Mouse (Mus musculus): Measurements from ENCODE around the gene Dync1li2. TPM values are rescaled to one million over a fixed set of nuclear protein-coding genes. Genes with fewer than 3 reads are reported as not detected.

Dync1li2 gene
- polyA plus RNA-seq, 1 experiment from 2014 or later = 62.8 TPM

DNA sequence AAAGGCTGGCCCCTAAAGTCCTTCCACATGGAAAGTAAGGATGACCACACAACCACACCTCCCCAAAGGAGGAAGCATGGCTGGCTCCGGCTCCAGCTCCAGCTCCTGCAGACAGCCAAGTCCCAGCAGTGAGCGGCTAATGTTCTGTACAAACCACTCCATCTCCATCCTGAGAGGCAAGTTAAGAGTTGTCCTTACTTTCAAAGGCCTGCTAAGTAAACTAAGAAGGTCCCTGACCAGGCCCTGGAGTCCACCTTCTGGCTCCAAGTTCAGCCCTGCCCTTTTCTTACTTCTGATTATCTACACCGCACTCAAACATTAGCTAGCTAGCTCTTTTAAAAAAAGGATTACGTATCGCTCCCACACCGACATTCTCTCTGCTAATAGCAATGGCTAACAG is 49.1 kb downstream of the Dync1li2 start:
- H3K4me2 ChIP-seq = peak overlapping the region; percentile 14; the same call in 1 of the 2 replicates
- no peak overlapping the region for H3K9ac ChIP-seq
- H3K27me3 ChIP-seq = no peaks in the 10 kb centered on the region
- H3K36me3 ChIP-seq = no peaks in the 10 kb centered on the region
- no peak for ATAC-seq (ENCODE audit: insufficient number of reproducible peaks, low FRiP score, low TSS enrichment, low read depth)
- H3K4me1 ChIP-seq = peaks cover 22% of the 10 kb centered on the region
- no peaks in the 10 kb centered on the region for H3K9me3 ChIP-seq
- WGBS = 57% methylated on average over 6 of the region's 6 CpGs
- peak overlapping the region; percentile 38; the same call in 1 of the 2 replicates for H3K27ac ChIP-seq
- peak overlapping the region; percentile 85; the same call in 1 of the 2 replicates for H3K4me3 ChIP-seq

DNA sequence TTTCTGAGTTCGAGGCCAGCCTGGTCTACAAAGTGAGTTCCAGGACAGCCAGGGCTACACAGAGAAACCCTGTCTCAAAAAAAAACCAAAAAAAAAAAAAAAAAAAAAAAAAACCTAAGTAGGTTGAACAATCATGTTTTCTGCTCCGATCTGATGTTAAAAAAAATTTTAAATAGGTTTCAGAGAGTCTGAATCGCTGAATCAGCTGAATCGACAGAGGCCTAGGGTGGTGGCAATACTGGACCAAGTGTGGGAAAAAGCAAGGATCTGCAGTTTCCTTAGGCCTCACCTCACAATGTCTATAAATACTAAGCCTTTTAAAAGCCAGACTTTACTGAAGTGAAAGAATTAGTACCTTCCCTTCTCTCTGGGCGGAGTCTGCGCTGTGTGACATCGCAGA is 49.7 kb downstream of the Dync1li2 start:
- Histone ChIP-seq H3K9me3 (no peaks in the 10 kb centered on the region), H3K36me3 (no peaks in the 10 kb centered on the region), H3K27me3 (no peaks in the 10 kb centered on the region), H3K4me1 (peaks cover 23% of the 10 kb centered on the region), H3K4me3 (no peak overlapping the region), H3K27ac (no peak overlapping the region), H3K9ac (no peak overlapping the region), H3K4me2 (no peak overlapping the region)
- WGBS = 90% methylated on average over 7 of the region's 7 CpGs
- no peak for ATAC-seq (ENCODE audit: insufficient number of reproducible peaks, low FRiP score, low TSS enrichment, low read depth)

DNA sequence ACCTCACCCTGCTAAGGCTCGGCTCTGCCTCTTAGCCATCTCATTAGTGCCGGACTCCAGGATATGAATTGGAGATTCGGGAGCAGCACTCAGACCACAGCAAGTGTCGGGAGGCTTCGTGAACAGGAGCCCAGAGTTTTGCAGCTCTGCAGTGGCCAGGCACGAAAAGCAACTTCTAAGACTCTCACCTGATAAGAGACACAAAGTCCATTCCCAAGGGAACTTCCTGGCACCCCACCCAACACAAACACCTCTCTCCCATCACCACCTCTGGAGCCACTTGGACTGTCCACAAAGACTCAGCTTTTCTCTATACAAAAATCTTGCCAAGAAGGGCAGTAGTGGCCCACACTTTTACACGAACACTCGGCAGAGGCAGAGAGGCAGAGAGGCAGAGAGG is 52.6 kb downstream of the Dync1li2 start:
- Histone ChIP-seq H3K27ac (no peak overlapping the region), H3K9me3 (no peaks in the 10 kb centered on the region), H3K9ac (no peak overlapping the region), H3K27me3 (no peaks in the 10 kb centered on the region), H3K4me3 (no peak overlapping the region), H3K4me2 (no peak overlapping the region), H3K4me1 (peaks cover 47% of the 10 kb centered on the region), H3K36me3 (no peaks in the 10 kb centered on the region)
- 83% methylated on average over 8 of the region's 8 CpGs for WGBS
- ATAC-seq (ENCODE audit: insufficient number of reproducible peaks, low FRiP score, low TSS enrichment, low read depth) = no peak

DNA sequence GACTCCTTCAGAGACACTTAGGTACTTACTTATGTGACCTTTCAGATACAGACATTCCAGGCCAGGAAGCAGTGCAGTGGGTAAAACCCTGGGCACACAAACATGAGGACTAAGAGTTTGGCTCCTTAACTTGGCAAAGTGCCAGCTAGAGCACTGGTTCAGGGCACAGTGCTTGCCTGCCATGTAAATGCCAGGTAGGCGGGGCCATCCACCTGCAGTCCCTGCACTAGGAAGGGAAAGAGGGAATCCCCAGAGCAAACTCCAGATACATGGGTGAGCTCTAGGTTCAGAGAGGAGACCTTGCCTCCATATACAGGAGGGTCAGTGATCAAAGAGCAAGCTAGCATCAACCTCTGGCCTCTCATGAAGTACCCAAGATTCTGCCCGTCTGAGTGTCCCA is 54.9 kb downstream of the Dync1li2 start:
- 82% methylated on average over 2 of the region's 2 CpGs for WGBS

DNA sequence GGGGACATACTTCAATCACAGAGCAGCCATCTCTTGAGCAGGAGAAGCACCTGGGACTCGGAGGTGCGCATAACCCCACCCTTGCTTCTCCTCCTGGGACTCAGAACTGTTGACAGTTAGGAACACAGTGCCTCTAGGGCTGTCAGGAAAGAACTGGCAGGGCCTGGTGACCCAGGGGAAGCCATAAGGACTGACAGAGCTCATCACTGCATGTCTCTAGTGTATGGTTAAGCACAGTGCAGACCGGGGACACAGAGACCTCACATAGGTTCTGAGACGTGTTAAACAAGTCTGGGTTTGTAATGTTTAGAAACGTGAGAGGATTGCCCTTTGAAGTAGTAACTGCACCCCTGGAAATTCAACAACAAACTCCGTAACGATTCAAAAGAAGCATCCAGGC is 55.3 kb downstream of the Dync1li2 start:
- Histone ChIP-seq H3K9ac (no peak overlapping the region), H3K9me3 (no peaks in the 10 kb centered on the region), H3K27ac (no peak overlapping the region), H3K4me1 (peaks cover 47% of the 10 kb centered on the region), H3K4me3 (no peak overlapping the region), H3K4me2 (no peak overlapping the region), H3K36me3 (no peaks in the 10 kb centered on the region), H3K27me3 (no peaks in the 10 kb centered on the region)
- WGBS = 43% methylated on average over 7 of the region's 7 CpGs
- no peak for ATAC-seq (ENCODE audit: insufficient number of reproducible peaks, low FRiP score, low TSS enrichment, low read depth)

More for the DNA sequence above, 54.9 kb downstream of the Dync1li2 start:
- H3K27me3 ChIP-seq = no peaks in the 10 kb centered on the region
- no peak overlapping the region for H3K9ac ChIP-seq
- no peak overlapping the region for H3K4me3 ChIP-seq
- H3K27ac ChIP-seq = no peak overlapping the region
- H3K4me2 ChIP-seq = no peak overlapping the region
- peaks cover 43% of the 10 kb centered on the region for H3K4me1 ChIP-seq
- ATAC-seq (ENCODE audit: insufficient number of reproducible peaks, low FRiP score, low TSS enrichment, low read depth) = no peak
- H3K9me3 ChIP-seq = no peaks in the 10 kb centered on the region
- H3K36me3 ChIP-seq = no peaks in the 10 kb centered on the region

DNA sequence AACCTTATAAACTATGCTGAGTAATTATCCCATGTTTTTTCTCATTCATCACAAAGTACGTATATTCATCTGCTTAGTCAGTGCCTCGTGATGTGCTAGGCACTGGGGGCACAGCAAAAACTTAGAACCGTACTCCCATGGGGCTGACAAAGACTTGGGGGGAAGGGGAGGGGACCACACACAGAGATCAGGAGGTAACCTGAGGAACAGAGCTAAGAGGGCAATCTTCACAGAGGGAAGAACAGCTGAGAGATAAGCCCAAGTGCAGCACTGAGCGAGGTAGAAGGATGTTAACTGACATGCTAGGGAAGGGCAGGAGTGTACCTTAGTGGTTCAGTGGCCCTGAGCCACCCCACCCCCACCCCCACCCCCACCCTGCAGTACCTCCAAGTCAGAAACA is 56.2 kb downstream of the Dync1li2 start:
- Histone ChIP-seq H3K9me3 (no peaks in the 10 kb centered on the region), H3K9ac (no peak overlapping the region), H3K4me1 (peaks cover 47% of the 10 kb centered on the region), H3K36me3 (no peaks in the 10 kb centered on the region), H3K4me3 (no peak overlapping the region), H3K4me2 (no peak overlapping the region), H3K27me3 (no peaks in the 10 kb centered on the region), H3K27ac (no peak overlapping the region)
- 23% methylated on average over 4 of the region's 4 CpGs for WGBS
- ATAC-seq (ENCODE audit: insufficient number of reproducible peaks, low FRiP score, low TSS enrichment, low read depth) = no peak

DNA sequence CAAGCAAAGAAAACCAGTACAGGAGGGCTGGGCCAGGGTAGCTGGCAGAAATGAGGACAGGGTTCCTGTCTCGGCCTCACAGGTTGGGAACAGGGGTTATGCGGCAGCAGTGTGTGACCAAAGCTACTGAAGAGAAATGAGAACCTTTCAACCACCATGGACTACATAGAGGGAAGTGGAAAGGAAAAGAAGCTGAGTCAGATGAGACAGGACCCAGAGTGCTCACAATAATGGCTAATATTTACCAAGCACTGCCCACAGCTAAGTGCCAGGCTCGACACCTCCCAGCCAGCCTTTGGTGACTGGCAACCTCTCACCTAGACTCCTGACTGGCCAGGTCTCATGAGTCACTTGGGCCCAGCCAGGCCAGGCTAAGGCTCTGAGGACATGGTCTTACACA is 58.9 kb downstream of the Dync1li2 start:
- Histone ChIP-seq H3K4me1 (peaks cover 52% of the 10 kb centered on the region), H3K4me2 (no peak overlapping the region), H3K9ac (no peak overlapping the region), H3K27ac (peak overlapping the region; percentile 43), H3K9me3 (no peaks in the 10 kb centered on the region), H3K36me3 (no peaks in the 10 kb centered on the region), H3K4me3 (no peak overlapping the region), H3K27me3 (no peaks in the 10 kb centered on the region)
- WGBS = 85% methylated on average over 3 of the region's 3 CpGs
- no peak for ATAC-seq (ENCODE audit: insufficient number of reproducible peaks, low FRiP score, low TSS enrichment, low read depth)

DNA sequence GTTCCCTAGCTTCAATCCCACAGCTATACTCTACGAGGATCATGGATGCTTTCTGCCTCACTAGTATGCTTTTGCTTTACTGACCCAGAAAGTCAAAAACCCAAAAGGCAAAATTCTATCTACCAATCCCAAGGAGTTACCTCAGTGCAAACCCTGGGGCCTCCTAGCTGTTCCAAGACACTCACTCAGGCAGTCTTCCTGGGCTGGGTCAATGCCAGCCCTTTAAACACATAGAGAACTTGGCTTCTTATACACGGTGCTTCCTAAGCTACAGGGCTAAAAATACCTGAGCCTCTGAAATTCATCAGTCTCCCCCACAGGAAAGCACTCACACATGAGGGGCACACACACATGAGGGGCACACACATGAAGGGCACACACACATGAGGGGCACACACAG is 59.6 kb downstream of the Dync1li2 start:
- Histone ChIP-seq H3K27ac (peak overlapping the region; percentile 50), H3K4me3 (no peak overlapping the region), H3K27me3 (no peaks in the 10 kb centered on the region), H3K4me1 (peaks cover 52% of the 10 kb centered on the region), H3K4me2 (no peak overlapping the region), H3K36me3 (no peaks in the 10 kb centered on the region), H3K9me3 (no peaks in the 10 kb centered on the region), H3K9ac (no peak overlapping the region)
- WGBS = 38% methylated on average over 2 of the region's 2 CpGs
- ATAC-seq (ENCODE audit: insufficient number of reproducible peaks, low FRiP score, low TSS enrichment, low read depth) = no peak

DNA sequence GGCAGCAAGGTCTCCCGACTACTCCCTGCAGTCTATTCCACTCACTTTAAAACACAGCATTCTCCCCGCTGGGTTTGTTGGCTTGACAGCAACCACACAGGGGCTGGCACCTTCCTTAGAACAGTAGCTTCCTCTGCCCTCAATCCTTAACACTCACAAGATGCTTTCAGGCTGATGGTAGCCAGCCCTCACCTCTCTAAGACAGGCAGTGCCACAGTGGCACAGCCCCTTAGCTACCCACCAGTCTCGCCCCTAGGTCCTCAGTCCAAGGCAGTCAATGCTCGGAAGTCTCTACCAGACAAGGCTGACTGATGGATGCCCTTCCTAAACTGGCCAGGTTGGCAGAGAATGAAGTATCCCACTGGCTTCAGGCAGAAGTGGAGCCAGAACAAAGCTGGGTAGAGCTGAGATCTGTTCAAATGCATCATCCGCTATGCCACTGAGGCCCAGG is 61.9 kb downstream of the Dync1li2 start:
- Histone ChIP-seq H3K27me3 (no peaks in the 10 kb centered on the region), H3K36me3 (no peaks in the 10 kb centered on the region), H3K9me3 (no peaks in the 10 kb centered on the region), H3K4me2 (no peak overlapping the region), H3K4me3 (no peak overlapping the region), H3K4me1 (peaks cover 32% of the 10 kb centered on the region), H3K9ac (no peak overlapping the region), H3K27ac (no peak overlapping the region)
- 78% methylated on average over 5 of the region's 5 CpGs for WGBS
- ATAC-seq (ENCODE audit: insufficient number of reproducible peaks, low FRiP score, low TSS enrichment, low read depth) = no peak

DNA sequence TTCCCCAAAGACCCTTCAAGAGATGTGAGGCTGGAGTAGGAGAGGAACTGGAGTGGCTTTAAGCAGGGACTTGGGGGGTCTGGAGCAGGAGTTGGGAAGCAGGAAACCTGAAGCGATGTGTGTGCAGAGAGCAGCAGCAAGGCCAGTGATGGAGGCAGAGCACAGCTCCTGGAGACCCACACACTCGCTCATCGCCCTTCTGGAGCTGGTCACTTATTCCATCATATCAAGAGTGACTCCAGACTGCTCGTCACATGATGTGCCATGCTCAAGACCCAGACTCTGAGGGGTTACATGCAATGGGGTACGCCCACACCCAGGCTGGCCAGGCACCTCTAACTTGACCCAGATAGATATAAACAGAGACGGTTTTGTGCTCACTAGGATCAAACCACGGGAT is 62.6 kb downstream of the Dync1li2 start:
- Histone ChIP-seq H3K27me3 (no peaks in the 10 kb centered on the region), H3K4me1 (peaks cover 32% of the 10 kb centered on the region), H3K4me2 (no peak overlapping the region), H3K4me3 (no peak overlapping the region), H3K9me3 (no peaks in the 10 kb centered on the region), H3K27ac (no peak overlapping the region), H3K9ac (no peak overlapping the region), H3K36me3 (no peaks in the 10 kb centered on the region)
- no peak for ATAC-seq (ENCODE audit: insufficient number of reproducible peaks, low FRiP score, low TSS enrichment, low read depth)
- 81% methylated on average over 7 of the region's 7 CpGs for WGBS

DNA sequence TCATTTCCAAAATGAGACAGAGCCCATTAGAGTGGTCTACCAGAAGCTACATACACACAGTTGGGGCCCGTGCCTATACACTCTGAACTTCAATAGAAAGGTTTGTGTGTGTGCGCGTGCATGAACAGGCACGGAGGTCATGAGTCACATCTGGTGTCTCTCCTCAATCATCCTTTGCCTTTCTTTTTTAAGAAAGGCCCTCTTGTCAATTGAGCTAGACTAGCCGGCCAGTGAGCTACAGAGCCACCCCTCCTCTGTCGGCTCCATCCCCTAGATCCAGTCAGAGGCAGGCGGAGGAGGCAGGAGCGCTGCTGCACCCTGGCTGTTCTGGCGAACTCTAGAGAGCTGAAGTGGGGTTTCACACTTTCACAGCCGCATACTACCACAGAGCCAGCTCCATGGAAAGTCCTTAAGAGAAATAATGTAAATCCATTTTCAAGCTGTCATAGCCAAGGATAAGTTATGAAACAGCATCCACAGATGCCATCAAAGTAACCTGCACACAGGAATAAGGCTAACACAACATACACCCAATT is 63.5 kb downstream of the Dync1li2 start:
- no peak for ATAC-seq (ENCODE audit: insufficient number of reproducible peaks, low FRiP score, low TSS enrichment, low read depth)
- no peak overlapping the region for H3K4me2 ChIP-seq
- H3K9me3 ChIP-seq = no peaks in the 10 kb centered on the region
- no peak overlapping the region for H3K27ac ChIP-seq
- no peak overlapping the region for H3K9ac ChIP-seq
- peaks cover 37% of the 10 kb centered on the region for H3K4me1 ChIP-seq
- no peak overlapping the region for H3K4me3 ChIP-seq
- H3K36me3 ChIP-seq = no peaks in the 10 kb centered on the region
- no peaks in the 10 kb centered on the region for H3K27me3 ChIP-seq
- 67% methylated on average over 10 of the region's 10 CpGs for WGBS

DNA sequence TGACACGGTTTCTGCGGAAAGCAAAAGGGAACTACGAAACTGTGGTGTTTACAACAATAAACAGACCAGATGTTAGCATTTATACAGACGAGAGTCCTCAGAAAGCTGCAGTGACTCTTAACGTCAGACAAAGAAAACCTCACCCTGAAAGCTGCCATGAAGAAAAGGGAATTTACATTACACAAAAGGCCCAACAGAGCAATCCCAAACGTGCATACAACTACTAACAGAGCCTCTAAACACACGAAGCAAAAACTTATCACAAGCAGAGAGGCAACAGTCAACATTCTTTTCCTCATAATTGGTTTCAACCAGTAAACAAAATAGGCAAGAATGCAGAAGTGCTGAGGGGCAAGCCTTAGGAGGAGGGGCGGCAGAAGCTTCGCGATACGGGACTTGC is 66.2 kb downstream of the Dync1li2 start:
- WGBS = 50% methylated on average over 11 of the region's 11 CpGs
- Histone ChIP-seq H3K4me2 (no peak overlapping the region), H3K9ac (no peak overlapping the region), H3K4me1 (peaks cover 19% of the 10 kb centered on the region), H3K36me3 (no peaks in the 10 kb centered on the region), H3K4me3 (no peak overlapping the region), H3K9me3 (no peaks in the 10 kb centered on the region), H3K27me3 (no peaks in the 10 kb centered on the region), H3K27ac (no peak overlapping the region)
- no peak for ATAC-seq (ENCODE audit: insufficient number of reproducible peaks, low FRiP score, low TSS enrichment, low read depth)

DNA sequence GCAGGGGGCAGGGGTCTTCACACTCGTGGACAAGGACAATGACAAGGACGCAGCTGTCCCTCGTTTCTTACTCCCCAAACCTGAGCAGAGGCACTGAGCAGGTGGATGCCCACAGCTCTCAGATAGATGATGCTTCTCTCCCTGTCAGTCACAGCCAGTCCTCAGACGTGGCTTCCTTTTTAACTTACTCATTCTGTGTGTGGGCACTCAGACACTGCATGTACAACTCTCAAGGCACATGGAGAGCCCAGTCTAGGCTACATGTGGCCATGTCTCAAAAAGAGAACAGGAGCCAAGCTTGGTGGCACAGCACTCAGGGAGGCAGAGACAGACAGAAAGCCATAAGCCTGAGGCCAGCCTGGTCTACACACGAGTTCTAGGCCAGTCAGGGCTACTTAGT is 66.9 kb downstream of the Dync1li2 start:
- H3K9ac ChIP-seq = no peak overlapping the region

More for the DNA sequence above, 66.9 kb downstream of the Dync1li2 start:
- no peak for ATAC-seq (ENCODE audit: insufficient number of reproducible peaks, low FRiP score, low TSS enrichment, low read depth)
- H3K36me3 ChIP-seq = no peaks in the 10 kb centered on the region
- H3K9me3 ChIP-seq = no peaks in the 10 kb centered on the region
- H3K27me3 ChIP-seq = no peaks in the 10 kb centered on the region
- peaks cover 19% of the 10 kb centered on the region for H3K4me1 ChIP-seq
- H3K27ac ChIP-seq = no peak overlapping the region
- H3K4me3 ChIP-seq = no peak overlapping the region
- H3K4me2 ChIP-seq = no peak overlapping the region
- 76% methylated on average over 5 of the region's 5 CpGs for WGBS

All from limb, embryonic 15.5 days (tissue).